Mouse (Mus musculus): ENCODE data around the gene Col2a1. TPM values are rescaled to one million over a fixed set of nuclear protein-coding genes. Genes with fewer than 3 reads are reported as not detected.

Gene Col2a1
- total RNA-seq, 2 experiments from 2014 or later, result not detected

DNA sequence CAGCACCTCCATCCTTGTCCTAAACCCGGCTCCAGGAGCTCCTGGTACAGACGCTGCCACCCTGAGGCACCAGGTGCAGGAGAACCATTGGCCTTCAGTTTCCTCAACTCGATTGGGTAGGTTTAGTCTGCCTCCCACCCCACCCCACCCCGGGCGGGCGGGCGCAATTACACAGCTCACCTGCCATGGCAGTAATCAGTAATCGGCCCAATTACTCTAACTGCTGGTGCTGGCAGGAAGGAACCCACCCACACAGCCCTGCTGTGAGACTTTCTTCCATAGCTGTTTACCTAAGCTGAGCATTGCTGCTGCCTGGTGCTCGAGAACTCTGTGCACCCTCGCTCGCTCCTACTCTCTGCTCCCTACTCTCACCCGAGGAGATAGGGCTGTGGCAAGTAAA, 72.1 kb downstream of the Col2a1 start:
- no peak for ATAC-seq (replicated peaks; ENCODE audit: poor library complexity, severe bottlenecking)

DNA sequence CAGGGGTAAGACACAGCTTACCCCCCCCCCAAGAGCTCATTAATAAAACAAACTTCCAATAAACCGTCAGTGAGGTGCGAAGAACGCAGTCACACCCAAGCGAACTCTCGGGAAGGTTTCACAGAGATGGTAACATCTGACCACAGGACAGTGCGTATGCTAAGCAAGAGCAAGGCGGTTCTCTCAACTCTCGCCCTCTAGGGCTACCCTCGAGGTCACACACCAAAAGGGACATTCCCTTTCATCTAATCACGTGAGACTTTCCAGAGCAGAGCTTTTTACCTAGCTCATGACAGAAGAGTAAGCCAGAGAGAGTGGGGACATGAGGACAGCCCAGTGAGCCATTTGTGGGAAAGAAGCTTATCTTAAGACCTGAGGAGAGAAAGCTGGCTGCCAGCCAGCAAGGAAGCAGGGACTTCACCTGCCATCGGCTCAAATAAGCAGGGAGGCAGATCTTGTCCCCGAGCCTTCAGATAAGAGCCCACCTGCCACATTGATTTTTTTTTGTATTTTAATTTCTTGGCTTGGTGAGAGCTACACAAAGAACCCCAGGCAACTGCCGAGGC, 75.2 kb downstream of the Col2a1 start:
- no peak for ATAC-seq (replicated peaks; ENCODE audit: poor library complexity, severe bottlenecking)

DNA sequence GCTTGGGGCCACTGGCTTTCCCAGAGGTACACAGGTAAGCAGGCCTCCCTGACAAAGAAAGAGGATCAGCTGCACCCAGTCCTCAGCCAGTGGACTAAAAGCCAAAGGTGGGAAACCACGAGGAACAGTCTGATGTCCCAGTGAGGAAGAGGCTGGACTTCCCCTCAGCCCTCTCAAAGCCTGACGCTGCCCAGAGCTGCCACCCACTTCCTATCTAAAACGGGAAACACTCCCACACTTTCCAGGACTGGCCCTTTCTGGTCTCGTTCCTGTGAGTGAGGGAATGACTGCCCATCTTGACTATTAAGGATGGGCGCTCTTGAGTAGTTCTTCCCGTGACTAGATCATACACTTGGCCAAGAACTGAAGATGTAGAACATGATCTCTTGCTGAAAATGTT, 76.7 kb downstream of the Col2a1 start:
- ATAC-seq (replicated peaks; ENCODE audit: poor library complexity, severe bottlenecking), result peak; percentile 89

DNA sequence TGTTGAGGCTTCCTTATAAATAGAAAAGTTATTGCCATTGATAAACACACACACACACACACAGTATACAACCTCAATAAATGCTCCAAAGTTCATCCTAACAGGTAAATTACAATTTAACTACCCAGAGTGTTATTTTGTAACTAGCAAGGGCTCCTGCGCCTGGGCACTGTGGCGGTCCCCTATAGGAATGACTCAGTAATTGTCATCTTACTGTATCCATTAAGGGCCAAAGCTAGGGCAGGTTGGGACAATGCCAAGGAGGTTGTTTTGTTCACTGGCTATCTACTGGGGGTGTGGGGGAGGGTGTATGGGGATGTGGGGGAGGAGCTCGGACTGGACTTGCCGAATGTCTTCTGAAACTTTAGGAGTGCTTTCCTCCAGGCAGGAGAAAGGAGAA, 77.5 kb downstream of the Col2a1 start:
- ATAC-seq (replicated peaks; ENCODE audit: poor library complexity, severe bottlenecking), result no peak

Other genes starting within 250 kb of the Col2a1 start
- 8.4 and 33.0 TPM in 2 replicates for gene Rapgef3, start 236.7 kb downstream of the Col2a1 start, total RNA-seq (2014; fragmentation: Nextera tagmentation)
- gene Rapgef3, start 236.7 kb downstream of the Col2a1 start, total RNA-seq (2017), result 11.9 and 19.1 TPM in 2 replicates
- 97.0 and 99.2 TPM in 2 replicates for gene Slc48a1, start 226.2 kb downstream of the Col2a1 start, total RNA-seq (2014; fragmentation: Nextera tagmentation)
- gene Slc48a1, start 226.2 kb downstream of the Col2a1 start, total RNA-seq (2017), result 67.6 and 71.6 TPM in 2 replicates
- gene Hdac7, start 160.2 kb downstream of the Col2a1 start, total RNA-seq (2014; fragmentation: Nextera tagmentation), result 33.3 and 52.1 TPM in 2 replicates
- gene Hdac7, start 160.2 kb downstream of the Col2a1 start, total RNA-seq (2017), result 3.5 and 6.1 TPM in 2 replicates
- 12.9 and 25.6 TPM in 2 replicates for gene Vdr, start 94.1 kb downstream of the Col2a1 start, total RNA-seq (2014; fragmentation: Nextera tagmentation)
- gene Vdr, start 94.1 kb downstream of the Col2a1 start, total RNA-seq (2017), result 2.3 and 2.5 TPM in 2 replicates
- gene Tmem106c, start 40.5 kb downstream of the Col2a1 start, total RNA-seq (2014; fragmentation: Nextera tagmentation), result 48.8 and 61.7 TPM in 2 replicates
- 29.0 and 32.7 TPM in 2 replicates for gene Tmem106c, start 40.5 kb downstream of the Col2a1 start, total RNA-seq (2017)
- 9.5 and 11.5 TPM in 2 replicates for gene Pfkm, start 87.9 kb upstream of the Col2a1 start, total RNA-seq (2014; fragmentation: Nextera tagmentation)
- gene Pfkm, start 87.9 kb upstream of the Col2a1 start, total RNA-seq (2017), result 10.8 and 15.8 TPM in 2 replicates
- gene Senp1, start 89.0 kb upstream of the Col2a1 start, total RNA-seq (2014; fragmentation: Nextera tagmentation), result 82.1 and 83.1 TPM in 2 replicates
- 60.5 and 66.6 TPM in 2 replicates for gene Senp1, start 89.0 kb upstream of the Col2a1 start, total RNA-seq (2017)
- gene Asb8, start 160.9 kb upstream of the Col2a1 start, total RNA-seq (2014; fragmentation: Nextera tagmentation), result 27.8 and 31.3 TPM in 2 replicates
- 21.0 and 22.8 TPM in 2 replicates for gene Asb8, start 160.9 kb upstream of the Col2a1 start, total RNA-seq (2017)
- gene Ccdc184, start 162.5 kb upstream of the Col2a1 start, total RNA-seq (2014; fragmentation: Nextera tagmentation), result not detected in 2 replicates
- gene Ccdc184, start 162.5 kb upstream of the Col2a1 start, total RNA-seq (2017), result not detected in 2 replicates
- not detected in 2 replicates for gene Olfr288, start 190.8 kb upstream of the Col2a1 start, total RNA-seq (2014; fragmentation: Nextera tagmentation)
- gene Olfr288, start 190.8 kb upstream of the Col2a1 start, total RNA-seq (2017), result not detected in 2 replicates
- not detected in 2 replicates for gene Gm44579, start 216.3 kb upstream of the Col2a1 start, total RNA-seq (2014; fragmentation: Nextera tagmentation)
- not detected in 2 replicates for gene Gm44579, start 216.3 kb upstream of the Col2a1 start, total RNA-seq (2017)
- not detected in 2 replicates for gene Olfr287, start 216.4 kb upstream of the Col2a1 start, total RNA-seq (2014; fragmentation: Nextera tagmentation)
- gene Olfr287, start 216.4 kb upstream of the Col2a1 start, total RNA-seq (2017), result not detected in 2 replicates
- 0.36 TPM in 1 of 2 replicates, not detected in the other for gene Olfr286, start 229.8 kb upstream of the Col2a1 start, total RNA-seq (2014; fragmentation: Nextera tagmentation)
- gene Olfr286, start 229.8 kb upstream of the Col2a1 start, total RNA-seq (2017), result 0.86 TPM in 1 of 2 replicates, not detected in the other